Mouse (Mus musculus) myocyte (in vitro differentiated cells): ENCODE results near the gene Rnf214. TPM values are rescaled to one million over a fixed set of nuclear protein-coding genes. Genes with fewer than 3 reads are reported as not detected.

Source experiments
- H3K27me3 ChIP-seq: one replicate; pipeline ENCODE4 v1.6.1; 2011; ENCODE audit not compliant: control insufficient read depth, insufficient read depth, insufficient read length
- H3K36me3 ChIP-seq: one replicate; pipeline ENCODE4 v1.6.1; 2011; ENCODE audit not compliant: control insufficient read depth, insufficient read depth
- H3K4me2 ChIP-seq: one replicate; pipeline ENCODE4 v1.6.1; 2011; ENCODE audit warnings: low read depth, control low read depth
- H3K4me3 ChIP-seq: one replicate; pipeline ENCODE4 v1.5.1; 2011; ENCODE audit warnings: mild to moderate bottlenecking, control low read depth, moderate library complexity
- H3K79me2 ChIP-seq: one replicate; pipeline ENCODE4 v1.6.1; 2011; ENCODE audit not compliant: control insufficient read depth, insufficient read depth
- H3ac ChIP-seq: one replicate; pipeline ENCODE4 v1.6.1; 2011; ENCODE audit not compliant: control insufficient read depth, insufficient read length
- CEBPB ChIP-seq: IDR thresholded peaks from 2 replicates; pipeline ENCODE4 v1.6.1; 2011; ENCODE audit warnings: mild to moderate bottlenecking, moderate library complexity; ENCODE audit not compliant: poor library complexity, insufficient read depth, severe bottlenecking
- E2F4 ChIP-seq: IDR thresholded peaks from one replicate; pipeline ENCODE4 v1.6.1; 2011; ENCODE audit warnings: mild to moderate bottlenecking, control low read depth, moderate library complexity; ENCODE audit not compliant: insufficient read depth
- MAX ChIP-seq: IDR thresholded peaks from one replicate; pipeline ENCODE4 v1.6.1; 2011; ENCODE audit warnings: low read depth, mild to moderate bottlenecking, control low read depth
- MYOD1 ChIP-seq, 3 experiments: IDR thresholded peaks; one replicate each; pipeline ENCODE4 v1.6.1; 2011; ENCODE audit warnings: control low read depth in 2 of 3, low read depth in 2 of 3, mild to moderate bottlenecking in 2 of 3, moderate library complexity in 1 of 3; ENCODE audit not compliant: insufficient read length in 2 of 3, control insufficient read depth in 1 of 3
- MYOG ChIP-seq, 3 experiments: IDR thresholded peaks; one replicate each; pipeline ENCODE4 v1.6.1; 2011; ENCODE audit warnings: control low read depth in 2 of 3, low read depth in 2 of 3, mild to moderate bottlenecking in 2 of 3; ENCODE audit not compliant: insufficient read length in 2 of 3, control insufficient read depth in 1 of 3, insufficient read depth in 1 of 3
- POLR2A ChIP-seq: IDR thresholded peaks from one replicate; pipeline ENCODE4 v1.6.1; 2011; ENCODE audit warnings: low read depth, mild to moderate bottlenecking, control low read depth, moderate library complexity; ENCODE audit not compliant: insufficient read length
- POLR2AphosphoS2 ChIP-seq: IDR thresholded peaks from one replicate; pipeline ENCODE4 v1.6.1; 2011; ENCODE audit warnings: low read depth, control low read depth; ENCODE audit not compliant: insufficient read length
- REST ChIP-seq: IDR thresholded peaks from one replicate; pipeline ENCODE4 v1.6.1; 2011; ENCODE audit warnings: mild to moderate bottlenecking, control low read depth, moderate library complexity; ENCODE audit not compliant: insufficient read depth, insufficient read length
- SRF ChIP-seq: IDR thresholded peaks from one replicate; pipeline ENCODE4 v1.6.1; 2011; ENCODE audit warnings: low read depth; ENCODE audit not compliant: control insufficient read depth, insufficient read length
- TCF12 ChIP-seq: IDR thresholded peaks from one replicate; pipeline ENCODE4 v1.6.1; 2011; ENCODE audit warnings: mild to moderate bottlenecking, control low read depth; ENCODE audit not compliant: poor library complexity, insufficient read depth, severe bottlenecking
- TCF3 ChIP-seq: IDR thresholded peaks from one replicate; pipeline ENCODE4 v1.6.1; 2011; ENCODE audit warnings: low read depth, control low read depth; ENCODE audit not compliant: insufficient read length
- USF1 ChIP-seq: IDR thresholded peaks from one replicate; pipeline ENCODE4 v1.6.1; 2011; ENCODE audit warnings: low read depth, mild to moderate bottlenecking, control low read depth, moderate library complexity
- polyA plus RNA-seq: library from polyadenylated mRNA; unstranded; fragments of >200 nt; fragmentation: generic; extraction: Trizol; gene quantifications from one replicate; pipeline ENCODE4 v1.2.1, GENCODE M21; 2012; ENCODE audit warnings: missing spikeins

The Rnf214 gene
- polyA plus RNA-seq, 1 experiment: 14.6 TPM

DNA sequence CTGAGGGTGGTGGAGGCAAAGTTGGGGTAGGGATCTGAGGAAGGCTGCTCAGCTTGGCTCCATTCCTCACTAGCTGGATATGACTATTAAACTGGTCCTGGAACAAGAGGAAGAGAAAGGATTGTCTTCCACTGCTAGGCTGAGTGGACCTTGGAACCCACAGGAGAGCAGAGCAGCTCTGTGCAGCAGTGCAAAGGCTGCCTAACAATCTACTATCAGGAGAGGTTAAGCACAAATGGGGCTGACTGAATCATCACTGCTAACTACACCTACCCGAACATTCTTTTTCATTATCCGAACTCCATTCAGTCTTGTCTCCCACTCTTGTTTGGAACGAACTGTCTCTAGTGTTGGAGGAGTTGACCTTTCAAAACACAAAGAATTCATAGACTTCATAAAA is 37.5 kb downstream of the Rnf214 start:
- Histone ChIP-seq H3K36me3 (peaks cover 30% of the 10 kb centered on the region), H3K4me3 (no peak overlapping the region), H3K27me3 (no peaks in the 10 kb centered on the region), H3ac (no peak overlapping the region), H3K79me2 (no peaks in the 10 kb centered on the region), H3K4me2 (no peak overlapping the region)
- TF ChIP-seq USF1 (no peak), POLR2A (no peak), TCF12 (no peak), MYOD1 (IDR thresholded peaks at IDR 0.05; ENCODE audit: control insufficient read depth in 1 of 3, insufficient read length in 2 of 3, low read depth in 2 of 3) (no peak), MYOG (IDR thresholded peaks at IDR 0.05; ENCODE audit: control insufficient read depth in 1 of 3, insufficient read depth in 1 of 3, insufficient read length in 2 of 3, low read depth in 2 of 3) (no peak), MAX (no peak), REST (no peak), SRF (no peak), TCF3 (no peak), CEBPB (no peak), E2F4 (no peak), POLR2AphosphoS2 (no peak)

DNA sequence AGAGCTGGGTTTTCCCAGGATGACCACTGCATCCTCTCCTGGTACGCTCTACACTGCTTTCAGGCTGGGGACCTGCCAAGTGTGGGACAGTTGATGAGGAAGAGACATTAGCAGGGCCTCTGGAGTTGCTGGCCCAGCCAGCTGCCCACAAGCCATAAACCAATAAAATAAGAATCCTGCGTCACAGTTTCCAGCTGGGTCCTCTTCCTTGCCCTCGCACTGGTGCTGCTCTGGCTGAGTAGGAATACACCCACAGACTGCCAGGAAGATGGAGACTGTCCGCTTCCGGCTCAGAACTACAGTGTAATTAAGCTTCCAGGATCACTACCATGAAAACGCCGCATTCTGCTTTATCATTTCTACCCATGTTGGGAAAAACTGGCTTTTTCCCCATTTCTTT is 44.9 kb downstream of the Rnf214 start:
- no peaks in the 10 kb centered on the region for H3K79me2 ChIP-seq
- peaks cover 78% of the 10 kb centered on the region for H3K36me3 ChIP-seq
- no peak overlapping the region for H3K4me3 ChIP-seq
- no peak overlapping the region for H3K4me2 ChIP-seq
- no peak overlapping the region for H3ac ChIP-seq
- no peaks in the 10 kb centered on the region for H3K27me3 ChIP-seq
- TF ChIP-seq TCF3 (no peak), POLR2AphosphoS2 (no peak), MYOD1 (IDR thresholded peaks at IDR 0.05; ENCODE audit: control insufficient read depth in 1 of 3, insufficient read length in 2 of 3, low read depth in 2 of 3) (no peak), E2F4 (no peak), REST (no peak), CEBPB (no peak)

DNA sequence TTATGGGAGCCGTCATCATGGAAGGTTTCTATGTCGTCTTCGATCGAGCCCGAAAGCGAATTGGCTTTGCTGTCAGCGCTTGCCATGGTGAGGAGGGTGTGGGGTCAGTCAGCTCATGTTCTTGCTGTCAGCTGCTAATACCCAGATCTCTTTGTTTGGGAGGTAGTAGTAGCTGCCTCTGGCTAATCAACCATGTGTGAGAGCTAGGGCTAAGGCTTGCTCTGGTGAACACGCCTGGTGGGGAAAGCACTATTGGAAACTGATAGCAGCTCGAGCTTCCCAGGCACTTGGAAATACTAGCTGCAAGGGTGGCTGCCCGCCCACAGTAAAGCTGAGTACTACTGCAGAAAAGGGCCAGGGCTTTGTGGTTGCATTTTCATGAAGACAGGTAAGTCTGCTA is 47.3 kb downstream of the Rnf214 start:
- H3K4me2 ChIP-seq: no peak overlapping the region
- TF ChIP-seq POLR2AphosphoS2 (no peak), MYOG (IDR thresholded peaks at IDR 0.05; ENCODE audit: control insufficient read depth in 1 of 3, insufficient read depth in 1 of 3, insufficient read length in 2 of 3, low read depth in 2 of 3) (no peak), REST (no peak), CEBPB (no peak), TCF3 (no peak), E2F4 (no peak), SRF (no peak), TCF12 (no peak), MYOD1 (IDR thresholded peaks at IDR 0.05; ENCODE audit: control insufficient read depth in 1 of 3, insufficient read length in 2 of 3, low read depth in 2 of 3) (no peak), USF1 (no peak), MAX (no peak)
- no peaks in the 10 kb centered on the region for H3K27me3 ChIP-seq
- H3K4me3 ChIP-seq: no peak overlapping the region
- H3ac ChIP-seq: no peak overlapping the region
- H3K36me3 ChIP-seq: peaks cover 65% of the 10 kb centered on the region
- no peaks in the 10 kb centered on the region for H3K79me2 ChIP-seq

DNA sequence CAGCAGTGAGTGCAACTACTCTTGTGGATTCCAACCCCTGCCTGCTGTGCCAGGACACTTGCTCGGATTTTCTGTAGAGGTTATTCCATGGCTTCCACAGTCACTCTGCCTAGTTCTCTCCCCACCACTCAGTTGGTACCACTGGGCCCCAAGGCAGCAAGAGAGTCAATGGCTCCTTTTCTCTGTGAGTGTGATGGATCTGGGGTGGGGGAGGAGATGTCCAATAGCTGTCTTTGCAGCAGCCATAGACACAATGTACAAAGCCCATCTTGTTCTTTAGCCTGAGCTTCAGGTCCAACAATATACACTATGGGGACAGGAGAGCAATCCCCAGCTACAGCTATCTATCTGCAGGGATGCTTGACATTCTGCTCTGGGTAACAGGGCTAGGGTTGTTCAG is 52.6 kb downstream of the Rnf214 start:
- Histone ChIP-seq H3K4me3 (no peak overlapping the region), H3K27me3 (no peaks in the 10 kb centered on the region), H3K79me2 (no peaks in the 10 kb centered on the region), H3K4me2 (no peak overlapping the region), H3ac (no peak overlapping the region), H3K36me3 (peaks cover 23% of the 10 kb centered on the region)
- TF ChIP-seq TCF3 (no peak), SRF (no peak), TCF12 (no peak), POLR2AphosphoS2 (no peak), MYOD1 (IDR thresholded peaks at IDR 0.05; ENCODE audit: control insufficient read depth in 1 of 3, insufficient read length in 2 of 3, low read depth in 2 of 3) (no peak), USF1 (no peak), E2F4 (no peak), REST (no peak)

DNA sequence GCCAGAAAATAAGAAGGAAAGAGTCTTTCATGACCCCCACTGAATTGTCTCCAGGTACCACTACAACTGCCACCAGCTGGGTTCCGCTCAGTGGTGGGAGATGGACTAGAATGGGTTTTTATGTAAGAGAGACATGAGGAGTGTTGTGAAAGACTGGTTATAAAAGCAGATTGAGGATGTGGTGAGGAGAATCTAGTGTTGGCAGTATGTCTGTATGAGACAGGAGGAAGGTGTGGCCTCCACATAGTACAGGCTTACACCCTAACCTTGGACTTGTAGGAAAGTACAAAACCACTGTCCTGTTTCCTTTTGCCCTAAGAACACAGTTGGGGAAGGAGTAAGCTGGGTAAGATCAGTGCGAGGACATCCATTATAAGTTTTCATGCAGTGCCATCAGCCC is 53.0 kb downstream of the Rnf214 start:
- no peak overlapping the region for H3ac ChIP-seq
- no peaks in the 10 kb centered on the region for H3K79me2 ChIP-seq
- H3K27me3 ChIP-seq: no peaks in the 10 kb centered on the region
- TF ChIP-seq E2F4: no peak
- peaks cover 19% of the 10 kb centered on the region for H3K36me3 ChIP-seq
- H3K4me3 ChIP-seq: no peak overlapping the region
- H3K4me2 ChIP-seq: no peak overlapping the region
